Mouse (Mus musculus): ENCODE results near the gene Cpa5. TPM values are rescaled to one million over a fixed set of nuclear protein-coding genes. Genes with fewer than 3 reads are reported as not detected.

Gene Cpa5
- polyA plus RNA-seq, 1 experiment from 2014 or later, result 0.25 TPM

- no peak overlapping the region for H3K4me2 ChIP-seq
- H3K4me1 ChIP-seq (ENCODE audit: control insufficient read depth, insufficient read depth, low read length), result no peaks in the 10 kb centered on the region
- 86% methylated on average over 7 of the region's 7 CpGs for WGBS
- DNase-seq (ENCODE audit: low spot score, missing footprints) (no peak), ATAC-seq (ENCODE audit: low FRiP score) (no peak)
- no peaks in the 10 kb centered on the region for H3K9me3 ChIP-seq (ENCODE audit: control insufficient read depth, low read length)
- H3K36me3 ChIP-seq (ENCODE audit: control insufficient read depth, insufficient read depth, low read length), result no peaks in the 10 kb centered on the region
- H3K27me3 ChIP-seq (ENCODE audit: control insufficient read depth, insufficient read depth, low read length), result no peaks in the 10 kb centered on the region
- H3K4me3 ChIP-seq (ENCODE audit: low read depth, low read length), result no peak overlapping the region
- H3K27ac ChIP-seq (ENCODE audit: low read depth, low read length), result no peak overlapping the region
- no peak overlapping the region for H3K9ac ChIP-seq (ENCODE audit: low read length)
Observed at GRCm38 (mm10) chr6:30594364-30594763, 16.4 kb upstream of the Cpa5 start.

DNA sequence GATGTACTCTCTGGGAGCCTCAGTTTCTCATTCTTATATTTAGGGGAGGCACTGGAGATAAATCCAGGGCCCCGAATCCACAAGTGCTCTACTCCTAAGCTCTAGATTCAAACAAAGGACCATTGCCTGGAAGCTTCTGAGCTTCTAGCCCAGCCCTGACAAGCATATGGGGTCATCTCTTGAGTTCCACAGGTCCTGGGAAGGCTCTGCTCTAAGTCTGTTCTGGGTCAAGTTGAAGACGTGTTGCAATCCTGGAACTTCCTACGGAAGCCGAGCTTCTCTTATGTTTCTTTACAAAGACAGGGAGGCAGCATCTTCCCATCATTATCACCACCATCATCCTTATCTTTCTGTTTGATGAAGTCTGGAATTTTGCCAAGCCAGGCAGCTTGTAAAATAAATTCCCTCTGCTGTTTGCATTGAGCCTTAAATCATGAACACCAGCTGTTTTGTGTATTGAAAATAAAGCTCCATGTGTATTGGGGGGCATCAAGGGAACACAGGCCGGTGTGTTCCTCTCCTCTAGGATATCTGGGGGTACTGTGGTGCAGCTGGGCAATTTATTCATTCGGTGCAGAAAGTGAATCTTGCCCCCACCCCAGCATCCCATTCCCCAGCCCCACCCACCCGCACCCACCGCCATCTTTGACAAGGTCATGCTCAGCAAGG, 14.4 kb upstream of the Cpa5 start:
- 90% methylated on average over 8 of the region's 8 CpGs for WGBS
- Histone ChIP-seq H3K27ac (ENCODE audit: low read depth, low read length) (no peak overlapping the region), H3K4me3 (ENCODE audit: low read depth, low read length) (no peak overlapping the region), H3K9ac (ENCODE audit: low read length) (no peak overlapping the region), H3K4me2 (no peak overlapping the region), H3K9me3 (ENCODE audit: control insufficient read depth, low read length) (no peaks in the 10 kb centered on the region), H3K4me1 (ENCODE audit: control insufficient read depth, insufficient read depth, low read length) (no peaks in the 10 kb centered on the region; the same call in 1 of the 2 replicates), H3K36me3 (ENCODE audit: control insufficient read depth, insufficient read depth, low read length) (no peaks in the 10 kb centered on the region), H3K27me3 (ENCODE audit: control insufficient read depth, insufficient read depth, low read length) (no peaks in the 10 kb centered on the region)
- no peak for DNase-seq (ENCODE audit: low spot score, missing footprints)
- ATAC-seq (ENCODE audit: low FRiP score), result no peak

GRCm38 (mm10) chr6:30600033-30600432, 10.8 kb upstream of the Cpa5 start:
- ATAC-seq (ENCODE audit: low FRiP score) (no peak), DNase-seq (ENCODE audit: low spot score, missing footprints) (no peak)
- Histone ChIP-seq H3K9ac (ENCODE audit: low read length) (no peak overlapping the region), H3K27ac (ENCODE audit: low read depth, low read length) (no peak overlapping the region), H3K36me3 (ENCODE audit: control insufficient read depth, insufficient read depth, low read length) (no peaks in the 10 kb centered on the region), H3K27me3 (ENCODE audit: control insufficient read depth, insufficient read depth, low read length) (no peaks in the 10 kb centered on the region), H3K9me3 (ENCODE audit: control insufficient read depth, low read length) (no peaks in the 10 kb centered on the region), H3K4me2 (no peak overlapping the region), H3K4me3 (ENCODE audit: low read depth, low read length) (no peak overlapping the region), H3K4me1 (ENCODE audit: control insufficient read depth, insufficient read depth, low read length) (no peaks in the 10 kb centered on the region; the same call in 1 of the 2 replicates)
- 45% methylated on average over 3 of the region's 3 CpGs for WGBS

GRCm38 (mm10) chr6:30600995-30601394, 9.8 kb upstream of the Cpa5 start:
- H3K27me3 ChIP-seq (ENCODE audit: control insufficient read depth, insufficient read depth, low read length), result no peaks in the 10 kb centered on the region
- no peaks in the 10 kb centered on the region; the same call in 1 of the 2 replicates for H3K4me1 ChIP-seq (ENCODE audit: control insufficient read depth, insufficient read depth, low read length)
- DNase-seq (ENCODE audit: low spot score, missing footprints), result no peak
- H3K4me2 ChIP-seq, result no peak overlapping the region
- H3K27ac ChIP-seq (ENCODE audit: low read depth, low read length), result no peak overlapping the region
- 60% methylated on average over 1 of the region's 1 CpGs for WGBS
- ATAC-seq (ENCODE audit: low FRiP score), result no peak
- H3K4me3 ChIP-seq (ENCODE audit: low read depth, low read length), result no peak overlapping the region
- H3K9ac ChIP-seq (ENCODE audit: low read length), result no peak overlapping the region
- no peaks in the 10 kb centered on the region for H3K36me3 ChIP-seq (ENCODE audit: control insufficient read depth, insufficient read depth, low read length)
- H3K9me3 ChIP-seq (ENCODE audit: control insufficient read depth, low read length), result no peaks in the 10 kb centered on the region

DNA sequence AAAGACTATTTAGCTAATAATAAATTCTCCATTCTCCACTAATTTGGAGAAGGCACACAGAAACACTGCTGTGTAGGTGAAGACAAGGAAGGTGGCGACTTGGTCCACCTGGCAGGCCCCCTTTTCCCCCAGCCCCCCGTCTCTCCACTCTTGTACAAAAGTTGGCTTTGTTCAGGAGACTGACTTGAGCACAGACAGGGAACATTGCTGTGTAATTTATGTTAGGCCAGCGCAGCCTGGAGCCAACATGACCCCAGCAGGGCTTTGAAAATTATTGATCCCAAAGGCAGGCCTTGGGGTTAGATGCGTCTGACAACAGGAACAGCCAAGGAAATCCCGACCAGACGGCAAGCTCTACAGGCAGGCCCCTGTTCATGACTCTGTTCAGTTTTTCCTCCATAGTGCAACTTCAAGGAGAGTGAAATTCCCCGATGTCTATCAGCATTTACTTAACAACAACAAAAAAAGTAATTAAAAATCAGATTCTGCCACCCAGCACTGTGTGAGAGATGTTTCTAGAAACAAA, 6.4 kb upstream of the Cpa5 start:
- no peaks in the 10 kb centered on the region for H3K27me3 ChIP-seq (ENCODE audit: control insufficient read depth, insufficient read depth, low read length)
- H3K4me2 ChIP-seq, result no peak overlapping the region
- no peak overlapping the region for H3K27ac ChIP-seq (ENCODE audit: low read depth, low read length)
- no peaks in the 10 kb centered on the region for H3K36me3 ChIP-seq (ENCODE audit: control insufficient read depth, insufficient read depth, low read length)
- no peaks in the 10 kb centered on the region; the same call in 1 of the 2 replicates for H3K4me1 ChIP-seq (ENCODE audit: control insufficient read depth, insufficient read depth, low read length)
- DNase-seq (ENCODE audit: low spot score, missing footprints) (peak; percentile 75), ATAC-seq (ENCODE audit: low FRiP score) (no peak)
- H3K9me3 ChIP-seq (ENCODE audit: control insufficient read depth, low read length), result no peaks in the 10 kb centered on the region
- WGBS, result 75% methylated on average over 7 of the region's 7 CpGs
- no peak overlapping the region for H3K4me3 ChIP-seq (ENCODE audit: low read depth, low read length)
- H3K9ac ChIP-seq (ENCODE audit: low read length), result no peak overlapping the region

- 92% methylated on average over 4 of the region's 4 CpGs for WGBS
- ATAC-seq (ENCODE audit: low FRiP score), result no peak
- Histone ChIP-seq H3K27me3 (ENCODE audit: control insufficient read depth, insufficient read depth, low read length) (no peaks in the 10 kb centered on the region), H3K4me2 (no peak overlapping the region), H3K36me3 (ENCODE audit: control insufficient read depth, insufficient read depth, low read length) (no peaks in the 10 kb centered on the region), H3K9ac (ENCODE audit: low read length) (no peak overlapping the region), H3K9me3 (ENCODE audit: control insufficient read depth, low read length) (no peaks in the 10 kb centered on the region), H3K4me1 (ENCODE audit: control insufficient read depth, insufficient read depth, low read length) (no peaks in the 10 kb centered on the region), H3K27ac (ENCODE audit: low read depth, low read length) (no peak overlapping the region), H3K4me3 (ENCODE audit: low read depth, low read length) (no peak overlapping the region)
- peak; percentile 73 for DNase-seq (ENCODE audit: low spot score, missing footprints)
Observed at GRCm38 (mm10) chr6:30605111-30605510, 5.7 kb upstream of the Cpa5 start.

DNA sequence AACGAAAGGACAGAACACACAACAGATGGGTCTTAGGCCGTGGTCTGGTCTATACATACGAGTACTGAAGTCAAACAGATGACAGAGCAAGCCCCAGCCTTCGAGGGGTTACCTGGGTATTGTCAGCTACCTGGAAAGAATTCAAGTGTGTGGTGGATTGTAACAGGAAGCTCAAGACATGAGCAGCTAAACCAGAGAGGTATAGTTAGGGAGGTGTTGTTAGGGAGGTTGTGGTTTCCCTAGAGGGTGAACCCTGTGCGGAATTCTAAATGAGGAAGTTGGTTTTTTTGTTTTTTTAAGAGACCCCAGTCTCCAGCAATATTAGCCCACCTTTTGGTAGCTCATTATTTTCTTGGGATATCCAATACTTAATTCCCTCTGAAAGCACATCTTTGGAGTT, 5.1 kb upstream of the Cpa5 start:
- Histone ChIP-seq H3K9me3 (ENCODE audit: control insufficient read depth, low read length) (no peaks in the 10 kb centered on the region), H3K27ac (ENCODE audit: low read depth, low read length) (no peak overlapping the region), H3K27me3 (ENCODE audit: control insufficient read depth, insufficient read depth, low read length) (no peaks in the 10 kb centered on the region), H3K4me1 (ENCODE audit: control insufficient read depth, insufficient read depth, low read length) (peaks cover 1% of the 10 kb centered on the region; the same call in 1 of the 2 replicates), H3K4me3 (ENCODE audit: low read depth, low read length) (no peak overlapping the region), H3K36me3 (ENCODE audit: control insufficient read depth, insufficient read depth, low read length) (no peaks in the 10 kb centered on the region), H3K9ac (ENCODE audit: low read length) (no peak overlapping the region), H3K4me2 (no peak overlapping the region)
- peak; percentile 69 for DNase-seq (ENCODE audit: low spot score, missing footprints)
- WGBS, result 94% methylated on average over 5 of the region's 5 CpGs
- no peak for ATAC-seq (ENCODE audit: low FRiP score)

DNA sequence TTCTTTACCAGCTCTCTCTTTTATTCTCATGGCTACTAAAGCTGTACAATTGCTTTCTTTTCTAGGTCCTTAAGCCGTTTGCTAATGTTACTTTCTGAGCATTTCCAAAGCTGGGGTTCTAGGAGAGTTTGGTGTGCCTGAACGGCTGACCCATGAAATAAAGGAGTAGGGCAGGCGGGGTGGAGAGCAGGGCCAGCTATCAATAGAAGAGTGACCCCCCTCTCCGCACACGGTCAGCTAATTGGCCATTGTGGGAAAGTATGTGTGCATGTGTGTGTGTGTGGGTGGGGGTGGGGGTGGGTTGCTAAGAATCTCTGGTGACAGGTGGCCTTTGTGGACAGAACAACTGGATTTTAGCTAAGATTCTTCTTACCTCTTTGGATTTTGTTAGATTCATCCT, 402 bp downstream of the Cpa5 start:
- Histone ChIP-seq H3K9me3 (ENCODE audit: control insufficient read depth, low read length) (no peaks in the 10 kb centered on the region), H3K4me2 (no peak overlapping the region), H3K36me3 (ENCODE audit: control insufficient read depth, insufficient read depth, low read length) (no peaks in the 10 kb centered on the region), H3K4me1 (ENCODE audit: control insufficient read depth, insufficient read depth, low read length) (peaks cover 34% of the 10 kb centered on the region), H3K27me3 (ENCODE audit: control insufficient read depth, insufficient read depth, low read length) (no peaks in the 10 kb centered on the region), H3K4me3 (ENCODE audit: low read depth, low read length) (no peak overlapping the region), H3K9ac (ENCODE audit: low read length) (no peak overlapping the region), H3K27ac (ENCODE audit: low read depth, low read length) (peak overlapping the region; percentile 57)
- DNase-seq (ENCODE audit: low spot score, missing footprints) (no peak), ATAC-seq (ENCODE audit: low FRiP score) (peak; percentile 62; the same call in 1 of the 2 replicates)
- whole genome bisulfite sequencing, result 29% methylated on average over 5 of the region's 5 CpGs

GRCm38 (mm10) chr6:30614251-30614650, 3.4 kb downstream of the Cpa5 start:
- H3K4me3 ChIP-seq (ENCODE audit: low read depth, low read length), result no peak overlapping the region
- no peak overlapping the region for H3K9ac ChIP-seq (ENCODE audit: low read length)
- H3K9me3 ChIP-seq (ENCODE audit: control insufficient read depth, low read length), result no peaks in the 10 kb centered on the region
- H3K27ac ChIP-seq (ENCODE audit: low read depth, low read length), result no peak overlapping the region
- ATAC-seq (ENCODE audit: low FRiP score) (no peak), DNase-seq (ENCODE audit: low spot score, missing footprints) (peak; percentile 83)
- no peak overlapping the region for H3K4me2 ChIP-seq
- peaks cover 64% of the 10 kb centered on the region for H3K4me1 ChIP-seq (ENCODE audit: control insufficient read depth, insufficient read depth, low read length)
- 72% methylated on average over 6 of the region's 6 CpGs for WGBS
- H3K27me3 ChIP-seq (ENCODE audit: control insufficient read depth, insufficient read depth, low read length), result no peaks in the 10 kb centered on the region
- H3K36me3 ChIP-seq (ENCODE audit: control insufficient read depth, insufficient read depth, low read length), result no peaks in the 10 kb centered on the region
